Mouse (Mus musculus) ovary, adult 18-20 months (tissue): ENCODE data around the gene Vps33b.

Experiments used
- DNase-seq: peaks from one replicate; pipeline ENCODE4 v3.0.0; 2022; ENCODE audit warnings: low spot score, mixed read lengths

Vps33b gene

DNA sequence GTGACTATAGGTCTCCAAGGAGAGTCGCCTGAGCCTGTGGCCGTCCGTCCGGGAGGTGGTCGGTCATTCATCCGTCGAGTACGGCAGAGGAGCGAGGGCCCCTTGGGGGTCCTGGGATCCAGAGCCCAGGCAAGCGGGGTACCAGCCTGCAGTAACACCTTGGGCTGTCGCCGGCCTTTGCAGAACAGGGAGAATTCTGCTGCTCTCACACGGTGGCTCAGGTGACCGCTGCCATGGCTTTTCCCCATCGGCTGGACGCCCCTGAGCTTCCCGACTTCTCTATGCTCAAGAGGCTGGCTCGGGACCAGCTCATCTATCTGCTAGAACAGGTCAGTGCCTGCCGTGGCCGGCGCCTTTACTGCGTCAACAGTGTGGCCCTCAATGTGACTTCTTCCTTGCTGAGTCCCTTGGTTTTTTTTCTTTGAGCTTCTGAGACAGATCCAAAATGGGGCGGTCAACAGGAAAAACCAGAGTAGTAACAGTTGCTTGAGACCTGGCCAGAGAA lies 354 bp downstream of the Vps33b start:
- peak; percentile 15 for DNase-seq

DNA sequence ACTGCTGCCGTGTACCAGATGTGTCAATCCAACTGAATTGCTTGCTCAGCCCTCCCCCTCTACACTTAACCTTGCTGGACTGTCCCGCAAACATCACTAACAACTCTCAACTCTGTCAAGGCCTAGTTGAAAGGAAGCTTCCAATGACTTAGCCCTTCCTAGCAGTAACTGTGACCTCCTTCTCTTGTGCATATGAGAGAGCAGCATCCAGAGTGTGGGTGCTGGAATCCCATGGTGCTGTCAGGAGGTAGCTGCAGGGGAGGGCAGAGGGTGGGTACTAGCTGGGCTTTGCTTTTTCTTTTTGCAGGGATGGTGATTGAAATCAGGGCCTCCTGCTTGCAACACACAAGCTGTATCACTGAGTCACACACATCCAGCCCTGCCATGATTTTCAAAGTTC lies 4.0 kb downstream of the Vps33b start:
- no peak for DNase-seq

GRCm38 (mm10) chr7:80276374-80276773 lies 6.9 kb downstream of the Vps33b start:
- DNase-seq, result no peak

GRCm38 (mm10) chr7:80280032-80280431 lies 10.6 kb downstream of the Vps33b start:
- no peak for DNase-seq

DNA sequence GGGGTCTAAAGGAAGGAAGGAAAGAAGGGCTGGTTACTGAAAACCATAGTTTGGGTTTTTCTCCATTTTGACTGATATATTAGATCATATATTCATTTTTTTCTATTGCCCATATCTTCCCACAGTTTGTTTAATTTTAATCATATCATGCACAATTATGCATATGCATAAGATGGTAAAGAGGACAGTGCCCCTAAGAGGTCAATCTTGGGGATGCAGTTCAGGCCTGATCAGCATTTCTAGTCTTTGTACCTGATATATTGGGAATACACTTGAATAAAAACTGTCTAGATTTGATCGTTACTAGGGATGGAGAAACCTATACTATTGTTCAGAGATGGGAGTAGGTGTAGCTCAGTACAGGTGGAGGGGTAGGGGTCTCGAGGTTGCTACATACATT lies 11.5 kb downstream of the Vps33b start:
- DNase-seq, result no peak

GRCm38 (mm10) chr7:80281646-80282045 lies 12.2 kb downstream of the Vps33b start:
- DNase-seq, result no peak

GRCm38 (mm10) chr7:80283226-80283918 lies 13.9 kb downstream of the Vps33b start:
- DNase-seq, result no peak

DNA sequence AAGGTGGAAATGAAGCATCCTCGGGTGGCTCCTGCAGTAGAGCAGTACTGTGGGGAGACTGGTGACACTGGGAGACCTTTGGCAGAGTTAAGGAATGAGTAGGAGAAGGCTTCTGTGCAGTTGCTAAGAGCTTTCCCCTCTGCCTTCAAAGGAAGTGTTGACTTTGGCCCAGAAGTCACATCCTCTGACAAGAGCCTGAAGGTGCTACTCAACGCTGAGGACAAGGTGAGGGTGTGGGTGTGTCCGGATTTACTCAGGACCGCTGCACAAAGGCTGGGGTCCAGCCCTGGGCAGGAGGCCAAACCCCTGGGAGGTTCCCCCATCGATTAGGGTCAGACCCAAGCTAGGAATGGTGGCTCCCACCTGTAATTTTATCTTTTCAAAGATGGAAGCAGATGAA lies 14.9 kb downstream of the Vps33b start:
- no peak for DNase-seq

DNA sequence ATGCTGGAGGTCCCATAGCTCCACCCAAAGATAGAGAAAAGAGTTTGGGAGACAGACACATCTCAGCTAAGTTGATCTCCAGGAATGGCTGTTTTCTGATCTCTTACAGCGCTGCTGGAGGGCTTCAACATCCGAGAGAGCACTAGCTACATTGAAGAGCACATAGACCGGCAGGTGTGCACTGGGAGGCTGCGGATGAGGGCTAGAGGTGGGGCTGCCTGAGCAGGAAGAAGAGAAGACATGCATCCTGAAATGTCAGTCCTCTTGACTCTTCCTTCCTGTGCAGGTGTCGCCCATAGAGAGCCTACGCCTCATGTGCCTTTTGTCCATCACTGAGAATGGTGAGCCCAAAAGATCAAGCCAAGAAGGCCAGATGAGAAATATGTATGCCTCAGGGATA lies 16.3 kb downstream of the Vps33b start:
- no peak for DNase-seq

GRCm38 (mm10) chr7:80287736-80288135 lies 18.3 kb downstream of the Vps33b start:
- DNase-seq, result no peak

- DNase-seq, result peak; percentile 98
Measured at GRCm38 (mm10) chr7:80294062-80294763, 24.8 kb downstream of the Vps33b start, which contains the start of gene Prc1. Gene Prc1, plus strand, starts transcription at chr7:80294450.

DNA sequence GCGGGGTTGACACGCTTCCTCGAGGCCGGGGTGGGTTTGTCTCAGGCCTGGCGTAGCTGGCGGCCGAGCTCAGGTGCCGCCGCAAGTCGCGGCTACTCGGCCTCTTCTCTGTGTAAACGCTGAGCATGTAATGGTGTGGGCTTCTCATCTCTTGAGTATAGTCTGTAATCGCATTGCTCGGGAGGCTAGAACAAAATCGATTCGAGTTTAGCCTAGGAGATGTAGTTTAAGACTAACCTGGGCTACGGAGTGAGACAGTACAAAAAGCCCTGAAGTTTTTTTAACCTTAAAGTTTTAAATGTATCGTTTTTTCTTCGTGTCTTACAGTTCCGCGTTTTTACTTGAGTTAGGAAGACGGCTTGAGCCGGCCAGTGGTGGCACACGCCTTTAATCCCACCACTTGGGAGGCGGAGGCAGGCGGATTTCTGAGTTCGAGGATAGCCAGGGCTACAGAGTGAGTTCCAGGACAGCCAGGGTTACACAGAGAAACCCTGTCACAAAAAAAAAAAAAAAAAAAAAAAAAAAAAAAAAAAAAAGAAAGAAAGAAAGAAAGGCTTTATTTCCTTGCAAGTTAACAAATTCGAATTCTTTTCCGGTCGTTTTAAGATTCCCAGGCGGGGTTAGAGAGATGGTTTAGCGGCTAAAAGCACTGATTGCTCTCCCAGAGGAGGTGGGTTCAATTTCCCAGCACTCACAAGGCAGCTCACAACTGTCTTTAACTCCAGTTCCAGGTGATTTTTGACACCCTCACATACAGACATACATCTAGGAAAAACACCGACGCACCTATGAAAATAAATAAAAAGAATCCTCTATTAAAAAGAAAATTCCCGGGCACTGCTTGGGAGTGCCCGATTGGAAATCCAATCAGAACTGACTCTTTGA lies 25.6 kb downstream of the Vps33b start:
- no peak for DNase-seq

- no peak for DNase-seq
Measured at GRCm38 (mm10) chr7:80296462-80296861, 27.0 kb downstream of the Vps33b start.

- no peak for DNase-seq
Measured at GRCm38 (mm10) chr7:80297041-80297440, 27.6 kb downstream of the Vps33b start.

GRCm38 (mm10) chr7:80298754-80299153 lies 29.3 kb downstream of the Vps33b start:
- no peak for DNase-seq

GRCm38 (mm10) chr7:80299568-80299967 lies 30.1 kb downstream of the Vps33b start:
- DNase-seq, result no peak

GRCm38 (mm10) chr7:80301522-80301921 lies 32.1 kb downstream of the Vps33b start:
- DNase-seq, result no peak

GRCm38 (mm10) chr7:80307766-80308165 lies 38.3 kb downstream of the Vps33b start:
- no peak for DNase-seq

DNA sequence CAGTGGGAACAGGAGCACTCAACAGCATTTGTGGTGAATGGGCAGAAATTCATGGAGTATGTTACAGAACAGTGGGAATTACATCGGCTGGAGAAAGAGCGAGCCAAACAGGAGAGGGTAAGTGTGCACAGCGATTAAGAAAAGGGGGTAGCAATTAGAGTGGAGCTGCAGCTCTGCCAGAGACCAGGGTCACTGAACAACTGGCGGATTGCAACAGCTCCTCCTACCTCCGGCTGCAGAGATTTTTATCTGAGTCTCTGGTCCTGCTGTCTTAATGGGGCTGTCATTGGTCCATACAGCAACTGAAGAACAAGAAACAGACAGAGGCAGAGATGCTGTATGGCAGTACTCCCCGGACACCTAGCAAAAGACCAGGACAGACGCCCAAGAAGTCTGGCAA lies 41.3 kb downstream of the Vps33b start:
- no peak for DNase-seq

DNA sequence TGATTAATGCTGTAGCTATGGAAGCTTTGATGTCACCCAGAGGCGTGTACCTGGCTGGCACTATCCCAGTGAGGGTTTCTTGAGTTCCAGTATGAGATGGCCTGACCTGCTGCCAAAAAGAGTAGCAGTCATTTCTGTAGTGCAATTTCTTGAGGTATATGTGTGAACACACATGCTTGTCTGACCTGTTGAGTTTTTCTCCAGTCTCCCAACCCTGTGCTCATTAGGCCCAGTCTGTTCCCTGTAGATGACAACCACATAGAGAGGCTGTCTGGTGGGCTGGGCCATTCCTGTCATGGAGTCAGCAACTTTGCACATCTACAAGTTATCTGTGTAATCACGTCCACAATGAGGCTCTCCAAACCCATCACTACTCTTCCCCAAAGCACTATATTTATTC lies 46.3 kb downstream of the Vps33b start:
- no peak for DNase-seq

DNA sequence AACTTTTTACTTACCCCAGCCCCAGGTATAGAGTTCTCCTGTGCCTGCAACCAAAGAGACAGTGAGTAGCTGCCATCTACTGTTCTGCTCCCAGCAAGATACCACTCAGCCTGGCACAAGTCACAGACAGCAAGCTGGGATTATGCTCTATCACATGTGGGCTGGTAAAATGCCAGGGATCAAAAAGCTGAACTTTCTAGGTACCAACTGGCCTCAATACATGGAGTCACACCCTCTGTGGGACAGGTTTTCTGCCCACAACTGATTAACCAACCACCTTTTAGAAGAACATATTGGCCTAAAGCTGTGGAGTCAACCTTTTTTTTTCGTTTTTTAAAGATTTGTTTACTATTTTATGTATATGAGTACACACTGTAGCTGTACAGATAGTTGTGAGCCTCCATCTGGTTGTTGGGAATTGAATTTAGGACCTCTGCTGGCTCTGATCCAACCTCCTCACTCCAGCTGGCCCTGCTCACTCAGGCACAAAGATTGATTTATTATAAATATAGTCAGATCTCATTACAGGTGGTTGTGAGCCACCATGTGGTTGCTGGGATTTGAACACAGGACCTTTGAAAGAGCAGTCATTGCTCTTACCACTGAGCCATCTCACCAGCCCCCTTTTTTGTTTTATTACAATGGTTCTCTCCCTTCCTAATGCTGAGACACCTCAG lies 48.1 kb downstream of the Vps33b start:
- no peak for DNase-seq

DNA sequence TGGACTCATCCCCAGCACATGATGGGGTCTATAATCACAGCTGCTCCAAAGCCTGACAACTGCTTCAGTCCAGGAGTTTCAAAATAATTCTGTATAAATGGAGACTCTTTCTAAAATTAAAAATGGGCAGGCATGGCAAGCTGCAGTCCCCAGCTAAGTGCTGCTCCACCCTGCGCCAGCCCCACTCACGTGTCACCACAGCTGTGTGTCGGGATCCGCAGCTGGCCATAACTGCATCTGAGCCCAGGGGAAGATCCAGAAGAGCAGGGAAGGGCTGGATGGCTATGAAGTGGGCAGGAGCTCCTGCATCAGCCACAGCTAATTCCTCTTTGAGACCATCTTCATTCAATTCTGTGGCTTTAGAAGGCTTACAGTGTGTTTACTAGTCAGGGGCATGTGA lies 49.2 kb downstream of the Vps33b start:
- DNase-seq, result no peak
